Mouse (Mus musculus) stomach, embryonic 15.5 days (tissue): ENCODE data around the gene Cd6. TPM values are rescaled to one million over a fixed set of nuclear protein-coding genes. Genes with fewer than 3 reads are reported as not detected.

Source experiments
- ATAC-seq: fragments of 200-750 bp; cut with Nextera tagmentation; 2 replicates; pipeline ENCODE4 v1.8.0; 2017; ENCODE audit warnings: low read depth, moderate number of reproducible peaks, moderate TSS enrichment; ENCODE audit not compliant: insufficient read depth, low FRiP score
- H3K27ac ChIP-seq: fragments of 300-500 bp; sonication (generic); 2 replicates; pipeline ENCODE4 v1.5.1; 2015; ENCODE audit warnings: mild to moderate bottlenecking, inconsistent platforms
- H3K27me3 ChIP-seq: fragments of 300-500 bp; sonication (generic); replicated peaks from 2 replicates; pipeline ENCODE4 v1.6.1; 2015; ENCODE audit warnings: inconsistent platforms
- H3K36me3 ChIP-seq: fragments of 300-500 bp; sonication (generic); 2 replicates; pipeline ENCODE4 v1.6.1; 2015; ENCODE audit warnings: inconsistent platforms
- H3K4me1 ChIP-seq: fragments of 300-500 bp; sonication (generic); 2 replicates; pipeline ENCODE4 v1.6.1; 2015; ENCODE audit warnings: inconsistent platforms
- H3K4me2 ChIP-seq: fragments of 300-500 bp; sonication (generic); 2 replicates; pipeline ENCODE4 v1.6.1; 2015; ENCODE audit warnings: mild to moderate bottlenecking, inconsistent platforms
- H3K4me3 ChIP-seq: fragments of 300-500 bp; sonication (generic); replicated peaks from 2 replicates; pipeline ENCODE4 v1.5.1; 2015; ENCODE audit warnings: inconsistent platforms
- H3K9ac ChIP-seq: fragments of 300-500 bp; sonication (generic); 2 replicates; pipeline ENCODE4 v1.6.1; 2015; ENCODE audit warnings: inconsistent platforms
- H3K9me3 ChIP-seq: fragments of 300-500 bp; sonication (generic); 2 replicates; pipeline ENCODE4 v1.6.1; 2016; ENCODE audit warnings: inconsistent platforms
- WGBS: fragments of 180-500 bp; shearing (Covaris S2); methylation state at CpG from one replicate; pipeline ENCODE4 v1.1.7; 2015; 5-methylcytosine and 5-hydroxymethylcytosine counted together
- polyA plus RNA-seq: library from polyadenylated mRNA; unstranded; fragments of >200 nt; fragmentation: Nextera tagmentation; extraction: Ambion mirVana; gene quantifications from 2 replicates; pipeline ENCODE4 v1.2.1, GENCODE M21; 2015

Gene Cd6
- polyA plus RNA-seq, 1 experiment from 2014 or later: 0.48 TPM

DNA sequence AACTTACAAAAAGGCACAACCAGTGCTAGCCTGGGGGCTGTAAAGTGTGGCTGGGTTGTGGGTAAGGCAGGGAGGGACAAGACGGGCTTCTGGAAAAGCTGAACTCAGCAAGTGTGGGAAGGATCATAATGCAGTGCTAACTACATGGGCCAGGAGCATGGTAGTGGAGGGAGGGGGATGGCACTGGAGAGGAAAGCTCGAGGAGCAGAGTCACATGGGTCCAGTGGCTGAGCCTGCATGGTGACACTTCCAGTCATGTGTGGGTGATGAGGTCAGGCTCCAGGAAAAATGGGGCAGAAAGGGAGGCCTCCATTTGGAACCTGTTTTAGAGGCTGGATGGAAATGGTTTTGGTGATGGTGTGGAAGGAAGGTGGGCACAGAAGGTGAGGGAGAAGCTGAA, 26.7 kb upstream of the Cd6 start:
- H3K27me3 ChIP-seq: no peaks in the 10 kb centered on the region
- H3K9ac ChIP-seq: no peak overlapping the region
- H3K27ac ChIP-seq: no peak overlapping the region
- no peaks in the 10 kb centered on the region for H3K9me3 ChIP-seq
- WGBS: 56% methylated on average over 2 of the region's 2 CpGs
- no peak for ATAC-seq
- H3K4me1 ChIP-seq: no peaks in the 10 kb centered on the region
- peaks cover 33% of the 10 kb centered on the region for H3K36me3 ChIP-seq
- no peak overlapping the region for H3K4me2 ChIP-seq
- no peak overlapping the region for H3K4me3 ChIP-seq

DNA sequence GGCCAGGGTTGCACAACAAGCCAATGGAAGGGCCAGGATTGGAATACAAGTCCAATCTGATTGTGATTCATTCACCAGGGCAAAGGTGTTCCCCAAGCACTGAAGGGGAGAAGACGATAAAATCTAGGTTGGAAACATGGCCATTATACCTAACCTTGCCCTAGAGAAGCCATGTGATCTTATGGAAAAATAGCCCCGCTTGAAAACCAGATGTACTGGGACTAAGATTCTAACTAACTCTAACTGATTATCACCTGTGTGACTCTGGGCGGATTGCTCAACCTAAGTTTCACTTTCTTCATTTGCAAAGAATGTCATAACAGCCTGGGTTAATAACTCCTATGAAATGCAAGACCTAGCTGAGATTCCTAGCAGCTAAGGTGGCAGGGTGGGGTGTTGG, 25.6 kb upstream of the Cd6 start:
- Histone ChIP-seq H3K9ac (no peak overlapping the region), H3K4me1 (no peaks in the 10 kb centered on the region), H3K27ac (no peak overlapping the region), H3K4me2 (no peak overlapping the region), H3K27me3 (no peaks in the 10 kb centered on the region), H3K4me3 (no peak overlapping the region), H3K36me3 (peaks cover 22% of the 10 kb centered on the region), H3K9me3 (no peaks in the 10 kb centered on the region)
- no peak for ATAC-seq
- WGBS: 78% methylated on average over 3 of the region's 3 CpGs

DNA sequence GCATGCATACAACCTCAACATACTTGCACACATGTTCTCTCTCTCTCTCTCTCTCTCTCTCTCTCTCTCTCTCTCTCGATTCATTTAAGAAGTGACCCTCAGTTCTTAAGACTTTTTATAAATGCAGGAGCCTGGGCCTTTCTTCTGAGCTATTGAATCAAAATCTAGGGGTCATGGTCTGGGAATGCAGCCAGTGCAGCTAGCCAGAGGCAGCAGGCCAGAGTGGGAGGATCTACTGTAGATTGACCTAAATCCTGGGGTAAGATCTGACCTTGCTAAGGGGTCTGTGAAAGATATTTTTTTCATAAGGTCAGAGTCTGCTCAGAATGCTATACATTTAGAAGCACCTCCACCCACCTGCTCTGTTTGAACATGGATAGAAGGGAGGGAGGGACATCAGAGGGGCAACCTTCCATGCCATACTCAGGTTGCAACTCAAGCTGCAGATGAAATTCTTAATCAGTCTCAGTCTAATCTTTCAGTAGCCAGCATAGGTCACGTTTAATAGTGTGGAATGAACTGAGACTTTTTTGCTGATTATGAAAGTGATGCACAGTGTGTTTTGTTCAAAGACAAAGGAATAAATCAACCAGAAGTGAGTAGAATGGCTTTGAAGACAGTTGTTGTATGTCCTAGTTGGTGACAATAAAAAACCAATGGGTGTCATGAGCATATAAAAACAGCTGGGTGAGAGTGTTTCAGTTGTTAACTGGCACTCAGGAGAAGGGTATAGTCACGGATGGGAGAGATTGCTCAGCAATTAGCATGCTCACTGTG, 17.6 kb upstream of the Cd6 start:
- ATAC-seq: no peak
- Histone ChIP-seq H3K27me3 (0 out of 2 replicates have a peak, but pooled peaks cover 3% of the 10 kb centered on the region), H3K27ac (no peak overlapping the region), H3K4me2 (no peak overlapping the region), H3K4me3 (no peak overlapping the region), H3K9ac (no peak overlapping the region), H3K9me3 (no peaks in the 10 kb centered on the region), H3K36me3 (no peaks in the 10 kb centered on the region), H3K4me1 (peaks cover 9% of the 10 kb centered on the region)
- 43% methylated on average over 3 of the region's 3 CpGs for WGBS

DNA sequence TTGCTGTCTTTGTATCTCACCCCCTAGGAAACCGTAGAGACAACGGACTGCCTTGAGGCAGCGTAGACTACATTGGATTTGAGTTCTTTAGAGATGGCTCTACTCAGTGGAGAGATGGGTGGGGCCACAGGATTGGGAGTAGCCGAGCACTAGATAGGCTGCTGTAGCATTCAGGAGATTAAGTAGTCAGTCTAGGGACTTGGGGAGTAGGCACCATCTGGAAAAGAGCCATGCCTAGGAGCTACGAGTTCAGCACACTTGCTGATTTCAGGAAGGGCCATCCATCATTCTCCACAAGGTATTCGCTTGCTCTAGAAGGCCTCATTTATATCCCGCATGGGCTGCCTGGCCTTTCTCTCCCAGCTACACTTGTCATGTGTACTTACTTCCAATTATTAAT, 16.3 kb upstream of the Cd6 start:
- Histone ChIP-seq H3K27ac (peak overlapping the region; percentile 18; the same call in 1 of the 2 replicates), H3K9ac (no peak overlapping the region), H3K4me1 (peaks cover 9% of the 10 kb centered on the region), H3K4me2 (no peak overlapping the region), H3K27me3 (0 out of 2 replicates have a peak, but pooled peaks cover 3% of the 10 kb centered on the region), H3K36me3 (no peaks in the 10 kb centered on the region), H3K9me3 (no peaks in the 10 kb centered on the region), H3K4me3 (no peak overlapping the region)
- no peak for ATAC-seq
- 55% methylated on average over 7 of the region's 7 CpGs for WGBS

DNA sequence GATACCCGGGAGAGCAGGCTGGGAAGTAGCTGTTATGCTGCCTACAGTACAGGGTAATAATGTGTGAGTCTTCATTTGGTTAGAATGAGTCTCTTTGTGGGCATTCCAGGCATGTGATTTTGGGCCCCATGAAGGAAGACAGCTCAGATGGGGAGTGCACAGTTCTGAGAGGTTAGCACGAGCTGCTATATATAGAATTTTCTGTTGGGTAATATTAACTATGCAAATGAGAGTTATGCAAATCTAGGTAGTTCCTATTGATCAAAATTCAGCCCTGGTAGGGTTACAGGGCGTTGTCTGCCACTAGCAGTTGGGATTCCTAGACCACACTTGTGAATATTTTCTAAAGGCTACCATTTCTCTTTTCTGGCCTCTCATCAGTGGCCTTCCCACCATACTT, 15.6 kb upstream of the Cd6 start:
- no peak overlapping the region for H3K27ac ChIP-seq
- no peak for ATAC-seq
- H3K9ac ChIP-seq: no peak overlapping the region
- no peaks in the 10 kb centered on the region for H3K36me3 ChIP-seq
- H3K4me2 ChIP-seq: no peak overlapping the region
- H3K4me1 ChIP-seq: peaks cover 9% of the 10 kb centered on the region
- WGBS: 80% methylated on average over 3 of the region's 3 CpGs
- no peaks in the 10 kb centered on the region for H3K9me3 ChIP-seq
- no peak overlapping the region for H3K4me3 ChIP-seq
- H3K27me3 ChIP-seq: 0 out of 2 replicates have a peak, but pooled peaks cover 3% of the 10 kb centered on the region

DNA sequence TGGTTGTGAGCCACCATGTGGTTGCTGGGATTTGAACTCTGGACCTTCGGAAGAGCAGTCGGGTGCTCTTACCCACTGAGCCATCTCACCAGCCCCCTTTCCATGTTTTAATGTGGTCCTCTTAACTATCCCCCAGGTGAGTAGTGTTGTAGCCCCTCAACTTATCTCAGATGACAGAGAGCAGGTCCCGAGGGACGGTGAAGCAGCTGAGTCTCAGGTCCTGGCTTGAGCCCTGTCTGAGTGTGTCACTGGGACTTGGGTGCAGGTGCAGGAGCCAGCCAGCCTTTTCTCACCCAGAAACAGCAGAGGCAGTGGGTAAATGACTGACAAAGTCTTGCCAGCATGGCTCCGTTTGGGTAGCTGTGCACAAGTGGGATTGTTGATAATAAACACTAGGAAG, 14.3 kb upstream of the Cd6 start:
- Histone ChIP-seq H3K9ac (no peak overlapping the region), H3K9me3 (no peaks in the 10 kb centered on the region), H3K36me3 (no peaks in the 10 kb centered on the region), H3K27ac (no peak overlapping the region), H3K4me1 (peaks cover 9% of the 10 kb centered on the region), H3K4me2 (no peak overlapping the region), H3K27me3 (0 out of 2 replicates have a peak, but pooled peaks cover 3% of the 10 kb centered on the region), H3K4me3 (no peak overlapping the region)
- WGBS: 85% methylated on average over 5 of the region's 5 CpGs
- ATAC-seq: no peak

DNA sequence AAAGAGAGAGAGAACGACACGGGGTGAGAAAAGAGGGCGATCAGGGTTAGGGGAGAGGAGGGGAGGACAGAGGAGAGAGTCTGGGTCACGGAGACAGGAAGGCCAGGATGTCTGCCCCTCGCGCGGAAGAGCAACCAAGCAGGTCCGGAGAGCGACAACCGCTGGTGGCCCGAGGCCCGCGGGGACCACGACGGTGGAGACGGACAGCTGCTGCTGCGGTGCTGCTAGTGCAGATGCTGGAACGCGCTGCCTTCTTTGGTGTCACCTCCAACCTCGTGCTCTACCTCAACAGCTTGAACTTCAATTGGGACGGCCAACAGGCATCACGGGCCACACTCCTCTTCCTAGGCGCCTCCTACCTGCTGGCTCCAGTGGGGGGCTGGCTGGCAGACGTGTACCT, 13.1 kb upstream of the Cd6 start:
- 56% methylated on average over 24 of the region's 24 CpGs for WGBS
- H3K27ac ChIP-seq: no peak overlapping the region
- H3K27me3 ChIP-seq: 0 out of 2 replicates have a peak, but pooled peaks cover 3% of the 10 kb centered on the region
- H3K36me3 ChIP-seq: no peaks in the 10 kb centered on the region
- 0 out of 2 replicates have a peak overlapping the region, but pooled peaks have one; percentile 2 for H3K4me3 ChIP-seq
- no peak overlapping the region for H3K4me2 ChIP-seq
- H3K9ac ChIP-seq: no peak overlapping the region
- no peaks in the 10 kb centered on the region for H3K9me3 ChIP-seq
- peaks cover 9% of the 10 kb centered on the region for H3K4me1 ChIP-seq
- ATAC-seq: no peak

DNA sequence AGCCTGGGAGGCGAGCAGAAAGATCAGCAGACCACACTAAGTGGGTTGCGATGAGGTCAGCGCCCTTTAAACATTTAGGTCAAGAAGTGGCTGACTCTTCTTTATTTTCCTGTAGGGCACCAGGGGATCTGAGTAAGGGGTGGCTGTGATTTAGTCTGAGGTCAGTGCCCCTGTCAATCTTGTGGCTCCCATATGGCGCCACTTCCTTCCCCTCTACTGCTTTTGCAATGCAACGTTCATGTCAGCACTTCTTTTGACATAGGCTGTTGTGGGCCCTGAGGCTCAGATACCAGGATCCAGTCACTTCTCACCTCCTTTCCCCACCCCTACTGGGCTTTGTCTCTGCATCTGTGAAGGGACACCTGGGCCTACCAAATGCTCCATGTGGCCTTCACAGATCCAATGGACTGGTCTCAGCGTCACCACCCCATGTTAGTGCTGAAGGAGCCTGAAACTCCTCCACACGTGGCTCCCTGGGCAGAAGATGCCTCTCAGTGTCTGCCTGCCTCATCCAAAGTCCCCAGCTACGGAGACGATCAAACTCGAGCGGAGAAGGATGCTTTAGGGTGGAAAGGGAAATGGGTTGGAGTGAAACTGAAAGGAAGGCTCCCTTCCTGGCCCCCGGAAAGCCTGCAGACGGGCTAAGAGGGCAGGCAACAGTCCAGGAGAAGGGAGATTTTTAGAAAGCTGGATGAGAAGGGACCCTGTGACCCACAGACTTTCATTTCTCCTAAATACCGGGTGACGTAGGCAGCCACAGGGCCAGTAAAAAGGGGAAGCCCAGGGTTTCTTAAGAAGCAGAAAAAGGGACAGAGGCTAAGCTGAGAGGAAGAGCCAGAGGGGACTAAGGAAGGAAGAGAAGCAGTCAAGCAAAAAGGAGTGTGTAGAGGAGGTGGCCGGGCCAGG, 12.1 kb upstream of the Cd6 start:
- ATAC-seq: no peak
- Histone ChIP-seq H3K4me1 (peaks cover 9% of the 10 kb centered on the region; the same call in 1 of the 2 replicates), H3K27ac (peak overlapping the region; percentile 51; the same call in 1 of the 2 replicates), H3K36me3 (no peaks in the 10 kb centered on the region), H3K27me3 (0 out of 2 replicates have a peak, but pooled peaks cover 3% of the 10 kb centered on the region), H3K9ac (no peak overlapping the region), H3K4me3 (no peak overlapping the region), H3K4me2 (0 out of 2 replicates have a peak overlapping the region, but pooled peaks have one; percentile 10), H3K9me3 (no peaks in the 10 kb centered on the region)
- WGBS: 47% methylated on average over 16 of the region's 16 CpGs

DNA sequence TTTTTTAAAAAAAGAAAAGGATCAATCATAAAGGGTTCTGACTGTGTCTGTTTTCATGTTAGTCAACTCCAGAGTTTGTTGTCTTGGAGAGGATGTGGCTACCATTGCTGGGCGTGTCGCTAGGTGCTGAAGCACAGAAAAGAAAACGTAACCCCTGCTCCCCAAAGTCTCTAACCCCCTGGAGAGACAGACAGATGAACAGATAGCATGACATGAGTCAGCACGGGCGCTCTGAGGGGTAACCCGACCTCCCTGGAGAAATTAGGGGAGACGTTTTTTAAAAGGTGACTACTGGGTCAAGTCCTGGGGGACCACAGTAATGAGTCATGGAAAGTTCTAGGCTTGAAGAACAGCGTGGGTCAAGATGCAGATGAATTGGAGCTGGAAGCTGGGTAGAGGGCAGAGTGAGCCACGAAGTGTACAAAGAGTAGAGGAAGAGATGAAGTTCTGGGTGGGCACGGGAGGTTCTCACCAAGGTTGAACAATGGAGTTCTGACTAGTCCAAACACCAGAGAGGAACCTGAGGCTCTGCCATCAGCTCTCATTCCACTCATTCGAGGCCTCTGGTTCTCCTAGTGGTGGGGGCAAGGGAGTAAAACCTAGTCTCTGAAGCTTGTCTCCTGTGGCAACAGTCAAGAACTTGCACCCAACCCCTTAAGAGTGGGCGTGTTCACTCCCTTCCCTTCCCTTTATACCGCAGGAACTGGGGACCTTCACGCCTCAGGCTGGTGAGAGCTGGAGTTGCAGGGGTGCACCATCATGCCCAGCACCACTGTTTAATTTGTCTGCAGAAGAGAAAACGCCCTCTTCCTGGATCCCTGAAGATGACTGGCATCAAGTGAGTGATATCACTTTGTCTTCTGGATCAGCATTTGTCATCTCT, 9.4 kb upstream of the Cd6 start, which contains the start of gene Slc15a3:
Slc15a3 (plus strand) TSS at position 718 of the 883 bp plus-strand sequence.
- WGBS: 77% methylated on average over 15 of the region's 15 CpGs
- H3K36me3 ChIP-seq: no peaks in the 10 kb centered on the region
- ATAC-seq: no peak
- no peak within 1 kb of the TSS for H3K4me3 ChIP-seq
- H3K4me2 ChIP-seq: no peak within 1 kb of the TSS
- H3K9me3 ChIP-seq: no peaks in the 10 kb centered on the region
- H3K27ac ChIP-seq: no peak within 1 kb of the TSS
- 0 out of 2 replicates have a peak, but pooled peaks cover 3% of the 10 kb centered on the region for H3K27me3 ChIP-seq
- H3K4me1 ChIP-seq: no peaks in the 10 kb centered on the region
- no peak within 1 kb of the TSS for H3K9ac ChIP-seq

DNA sequence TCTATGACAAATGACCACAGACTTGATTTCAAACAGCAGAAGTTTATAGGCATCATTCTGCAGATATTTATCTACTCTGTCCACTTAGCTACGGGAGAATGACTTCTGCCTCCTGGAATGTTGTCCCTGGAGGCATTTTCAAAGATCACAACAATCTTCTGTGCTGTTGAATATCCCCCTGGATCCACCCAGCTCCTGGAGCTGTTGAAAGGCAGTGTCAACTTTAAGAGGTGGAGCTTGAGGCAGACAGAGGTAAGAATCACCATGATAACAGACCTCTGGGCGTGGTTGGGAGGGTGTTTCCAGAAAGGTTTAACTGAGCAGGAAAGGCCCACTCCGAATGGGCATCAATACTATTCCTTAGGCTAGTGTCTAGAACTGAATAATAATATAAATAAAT, 5.8 kb upstream of the Cd6 start:
- Histone ChIP-seq H3K9me3 (no peaks in the 10 kb centered on the region), H3K9ac (no peak overlapping the region), H3K36me3 (no peaks in the 10 kb centered on the region), H3K4me1 (no peaks in the 10 kb centered on the region; the same call in 1 of the 2 replicates), H3K27ac (no peak overlapping the region), H3K4me3 (no peak overlapping the region), H3K27me3 (no peaks in the 10 kb centered on the region), H3K4me2 (no peak overlapping the region)
- ATAC-seq: no peak
- 54% methylated on average over 3 of the region's 3 CpGs for WGBS

DNA sequence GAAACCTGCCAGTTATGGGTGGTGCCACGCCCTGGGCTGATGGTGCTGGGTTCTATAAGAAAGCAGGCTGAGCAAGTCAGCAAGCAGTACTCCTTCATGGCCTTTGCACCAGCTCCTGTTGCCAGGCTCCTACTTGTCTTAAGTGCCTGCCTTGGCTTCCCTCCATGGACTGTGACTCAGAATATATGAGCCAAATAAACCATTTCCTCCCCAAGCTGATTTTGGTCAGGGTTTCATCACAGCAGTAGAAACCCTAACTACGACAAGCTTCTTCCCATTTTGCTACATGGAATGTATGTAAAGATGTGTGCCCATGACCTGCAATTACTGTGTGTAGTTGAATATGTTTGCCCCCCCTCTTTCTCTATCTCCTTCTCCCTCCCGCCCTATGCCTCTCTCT, 3.8 kb upstream of the Cd6 start:
- H3K4me3 ChIP-seq: no peak overlapping the region
- ATAC-seq: no peak
- 76% methylated on average over 3 of the region's 3 CpGs for whole genome bisulfite sequencing

More for the DNA sequence above, 3.8 kb upstream of the Cd6 start:
- Histone ChIP-seq H3K36me3 (no peaks in the 10 kb centered on the region), H3K9me3 (no peaks in the 10 kb centered on the region), H3K9ac (no peak overlapping the region), H3K4me2 (no peak overlapping the region), H3K27ac (no peak overlapping the region), H3K4me1 (no peaks in the 10 kb centered on the region; the same call in 1 of the 2 replicates), H3K27me3 (no peaks in the 10 kb centered on the region)
